Mouse (Mus musculus): Measurements from ENCODE around the gene Klhl22. TPM values are rescaled to one million over a fixed set of nuclear protein-coding genes. Genes with fewer than 3 reads are reported as not detected.

Klhl22 gene
- polyA plus RNA-seq, 1 experiment: 12.4 TPM

GRCm38 (mm10) chr16:17753001-17753400, 6.4 kb upstream of the Klhl22 start:
- H3K27ac ChIP-seq (ENCODE audit: insufficient read depth, low read depth, low read length): no peak overlapping the region

GRCm38 (mm10) chr16:17753686-17754085, 5.7 kb upstream of the Klhl22 start:
- Histone ChIP-seq H3K4me3 (ENCODE audit: insufficient read depth, low read length) (no peak overlapping the region), H3K4me1 (ENCODE audit: control insufficient read depth, insufficient read depth, low read length) (peaks cover 6% of the 10 kb centered on the region), H3K27ac (ENCODE audit: insufficient read depth, low read depth, low read length) (no peak overlapping the region)
- TF ChIP-seq POLR2A (IDR thresholded peaks at IDR 0.05; ENCODE audit: borderline replicate concordance, low read depth, low read length) (no peak), CTCF (IDR thresholded peaks at IDR 0.05; ENCODE audit: low read depth, low read length) (no peak)

More at GRCm38 (mm10) chr16:17753001-17753400, 6.4 kb upstream of the Klhl22 start:
- Histone ChIP-seq H3K4me1 (ENCODE audit: control insufficient read depth, insufficient read depth, low read length) (peaks cover 5% of the 10 kb centered on the region; the same call in 1 of the 2 replicates), H3K4me3 (ENCODE audit: insufficient read depth, low read length) (no peak overlapping the region)
- TF ChIP-seq CTCF (IDR thresholded peaks at IDR 0.05; ENCODE audit: low read depth, low read length) (no peak), POLR2A (IDR thresholded peaks at IDR 0.05; ENCODE audit: borderline replicate concordance, low read depth, low read length) (no peak)

GRCm38 (mm10) chr16:17757756-17758155, 1.7 kb upstream of the Klhl22 start:
- peaks cover 20% of the 10 kb centered on the region for H3K4me1 ChIP-seq (ENCODE audit: control insufficient read depth, insufficient read depth, low read length)

GRCm38 (mm10) chr16:17758902-17759301, 516 bp upstream of the Klhl22 start:
- TF ChIP-seq POLR2A (IDR thresholded peaks at IDR 0.05; ENCODE audit: borderline replicate concordance, low read depth, low read length): no peak
- TF ChIP-seq CTCF (IDR thresholded peaks at IDR 0.05; ENCODE audit: low read depth, low read length): no peak
- Histone ChIP-seq H3K4me3 (ENCODE audit: insufficient read depth, low read length) (peak overlapping the region; percentile 52), H3K27ac (ENCODE audit: insufficient read depth, low read depth, low read length) (peak overlapping the region; percentile 0; the same call in 1 of the 2 replicates), H3K4me1 (ENCODE audit: control insufficient read depth, insufficient read depth, low read length) (peaks cover 16% of the 10 kb centered on the region)

More at GRCm38 (mm10) chr16:17757756-17758155, 1.7 kb upstream of the Klhl22 start:
- no peak for TF ChIP-seq CTCF (IDR thresholded peaks at IDR 0.05; ENCODE audit: low read depth, low read length)
- TF ChIP-seq POLR2A (IDR thresholded peaks at IDR 0.05; ENCODE audit: borderline replicate concordance, low read depth, low read length): no peak
- Histone ChIP-seq H3K4me3 (ENCODE audit: insufficient read depth, low read length) (no peak overlapping the region), H3K27ac (ENCODE audit: insufficient read depth, low read depth, low read length) (no peak overlapping the region)

GRCm38 (mm10) chr16:17759813-17760321, 449 bp downstream of the Klhl22 start:
- TF ChIP-seq CTCF (IDR thresholded peaks at IDR 0.05; ENCODE audit: low read depth, low read length) (no peak), POLR2A (IDR thresholded peaks at IDR 0.05; ENCODE audit: borderline replicate concordance, low read depth, low read length) (no peak)
- peak overlapping the region; percentile 52 for H3K4me3 ChIP-seq (ENCODE audit: insufficient read depth, low read length)
- H3K4me1 ChIP-seq (ENCODE audit: control insufficient read depth, insufficient read depth, low read length): peaks cover 15% of the 10 kb centered on the region
- peak overlapping the region; percentile 6; the same call in 1 of the 2 replicates for H3K27ac ChIP-seq (ENCODE audit: insufficient read depth, low read depth, low read length)

GRCm38 (mm10) chr16:17760657-17761056, 1.2 kb downstream of the Klhl22 start:
- H3K4me3 ChIP-seq (ENCODE audit: insufficient read depth, low read length): no peak overlapping the region
- H3K4me1 ChIP-seq (ENCODE audit: control insufficient read depth, insufficient read depth, low read length): peaks cover 15% of the 10 kb centered on the region
- H3K27ac ChIP-seq (ENCODE audit: insufficient read depth, low read depth, low read length): no peak overlapping the region
- no peak for TF ChIP-seq POLR2A (IDR thresholded peaks at IDR 0.05; ENCODE audit: borderline replicate concordance, low read depth, low read length)
- TF ChIP-seq CTCF (IDR thresholded peaks at IDR 0.05; ENCODE audit: low read depth, low read length): peak; percentile 72

GRCm38 (mm10) chr16:17761074-17761473, 1.7 kb downstream of the Klhl22 start:
- Histone ChIP-seq H3K4me1 (ENCODE audit: control insufficient read depth, insufficient read depth, low read length) (peaks cover 15% of the 10 kb centered on the region), H3K27ac (ENCODE audit: insufficient read depth, low read depth, low read length) (no peak overlapping the region), H3K4me3 (ENCODE audit: insufficient read depth, low read length) (no peak overlapping the region)
- TF ChIP-seq POLR2A (IDR thresholded peaks at IDR 0.05; ENCODE audit: borderline replicate concordance, low read depth, low read length): no peak
- no peak for TF ChIP-seq CTCF (IDR thresholded peaks at IDR 0.05; ENCODE audit: low read depth, low read length)

GRCm38 (mm10) chr16:17764108-17764511, 4.7 kb downstream of the Klhl22 start:
- no peak overlapping the region for H3K4me3 ChIP-seq (ENCODE audit: insufficient read depth, low read length)
- TF ChIP-seq CTCF (IDR thresholded peaks at IDR 0.05; ENCODE audit: low read depth, low read length): no peak
- no peak for TF ChIP-seq POLR2A (IDR thresholded peaks at IDR 0.05; ENCODE audit: borderline replicate concordance, low read depth, low read length)
- no peak overlapping the region for H3K27ac ChIP-seq (ENCODE audit: insufficient read depth, low read depth, low read length)
- peaks cover 12% of the 10 kb centered on the region for H3K4me1 ChIP-seq (ENCODE audit: control insufficient read depth, insufficient read depth, low read length)

GRCm38 (mm10) chr16:17768834-17769233, 9.4 kb downstream of the Klhl22 start:
- TF ChIP-seq POLR2A (IDR thresholded peaks at IDR 0.05; ENCODE audit: borderline replicate concordance, low read depth, low read length) (no peak), CTCF (IDR thresholded peaks at IDR 0.05; ENCODE audit: low read depth, low read length) (no peak)
- peak overlapping the region; percentile 53 for H3K27ac ChIP-seq (ENCODE audit: insufficient read depth, low read depth, low read length)
- H3K4me1 ChIP-seq (ENCODE audit: control insufficient read depth, insufficient read depth, low read length): peaks cover 6% of the 10 kb centered on the region; the same call in 1 of the 2 replicates
- H3K4me3 ChIP-seq (ENCODE audit: insufficient read depth, low read length): no peak overlapping the region

GRCm38 (mm10) chr16:17771117-17771865, 11.9 kb downstream of the Klhl22 start:
- no peak overlapping the region for H3K27ac ChIP-seq (ENCODE audit: insufficient read depth, low read depth, low read length)
- peaks cover 6% of the 10 kb centered on the region; the same call in 1 of the 2 replicates for H3K4me1 ChIP-seq (ENCODE audit: control insufficient read depth, insufficient read depth, low read length)
- no peak overlapping the region for H3K4me3 ChIP-seq (ENCODE audit: insufficient read depth, low read length)
- TF ChIP-seq CTCF (IDR thresholded peaks at IDR 0.05; ENCODE audit: low read depth, low read length) (no peak), POLR2A (IDR thresholded peaks at IDR 0.05; ENCODE audit: borderline replicate concordance, low read depth, low read length) (no peak)

All from bone marrow macrophage, adult 2 months (primary cell).